Mouse (Mus musculus): ENCODE results near the gene Dppa4.
"Not testable (repeated sequence)": the region's sequence is repeated elsewhere in the genome, so short reads cannot be mapped to it uniquely, and the experiment has no call there.

Gene Dppa4

DNA sequence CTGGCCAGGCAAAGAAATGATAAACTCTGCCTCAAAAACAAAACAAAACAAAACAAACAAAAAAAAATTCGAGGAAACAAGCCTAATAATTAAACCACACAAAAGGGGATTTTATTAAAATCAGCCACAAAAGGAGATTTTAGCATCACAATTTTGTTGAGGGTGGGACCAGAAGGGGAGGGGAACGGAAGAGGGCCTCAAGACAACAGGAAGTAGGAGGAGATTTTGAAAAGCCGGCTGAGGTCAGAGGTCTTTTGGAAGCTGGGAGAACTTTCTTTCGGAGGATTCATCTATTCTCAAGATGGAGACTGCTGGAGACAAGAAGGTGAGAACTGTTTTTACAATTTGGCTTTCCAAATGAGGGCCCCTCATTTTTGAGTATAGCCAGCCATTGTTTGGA, at the start of gene Dppa4:
Gene Dppa4, plus strand, starts transcription at position 217 of the 400 bp plus-strand sequence.
- no peak for DNase-seq (ENCODE audit: low spot score)

- DNase-seq (ENCODE audit: low spot score) = no peak
Observed at GRCm38 (mm10) chr16:48234999-48235398, 48.5 kb upstream of the Dppa4 start.

DNA sequence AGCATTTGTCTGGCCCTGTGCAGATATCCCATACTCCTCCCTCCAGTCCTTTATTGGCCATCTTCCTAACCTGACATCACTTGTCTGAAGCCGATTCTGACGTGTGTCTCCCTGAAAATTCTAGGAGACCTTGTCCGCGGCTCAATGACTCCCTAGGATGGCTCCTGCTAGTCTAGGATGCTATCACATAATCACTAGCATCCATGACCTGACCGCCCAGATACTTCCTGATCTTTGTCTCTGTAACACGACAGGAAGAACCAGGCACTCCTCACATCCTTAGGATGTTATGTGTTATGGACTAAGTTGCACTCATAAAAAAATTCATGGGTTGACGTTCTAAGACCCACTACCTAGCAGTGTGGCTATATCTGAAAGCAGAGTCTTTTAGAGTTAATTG, 45.9 kb upstream of the Dppa4 start:
- no peak for DNase-seq (ENCODE audit: low spot score)

- no peak for DNase-seq (ENCODE audit: low spot score)
Observed at GRCm38 (mm10) chr16:48247044-48247661, 36.4 kb upstream of the Dppa4 start.

DNA sequence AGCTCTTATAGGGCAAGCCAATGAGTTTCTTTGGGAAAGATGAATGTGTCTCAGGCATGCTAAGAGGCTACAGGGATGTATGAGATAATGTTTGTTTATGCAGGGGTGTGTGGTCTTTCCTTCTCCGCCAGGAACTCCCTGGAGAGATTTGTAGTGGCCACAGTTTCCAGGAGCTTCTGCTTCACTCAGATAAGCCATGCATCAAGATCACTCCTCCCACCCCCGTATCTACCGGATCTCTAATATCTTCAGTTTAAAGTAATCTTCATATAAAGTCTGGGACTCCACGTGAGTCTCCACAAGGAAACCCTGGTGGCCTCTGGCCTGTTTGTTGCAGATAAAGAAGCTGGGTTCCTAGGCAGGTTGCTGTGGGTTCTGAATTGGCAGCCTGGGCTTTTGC, 30.7 kb upstream of the Dppa4 start:
- no peak for DNase-seq (ENCODE audit: low spot score)

DNA sequence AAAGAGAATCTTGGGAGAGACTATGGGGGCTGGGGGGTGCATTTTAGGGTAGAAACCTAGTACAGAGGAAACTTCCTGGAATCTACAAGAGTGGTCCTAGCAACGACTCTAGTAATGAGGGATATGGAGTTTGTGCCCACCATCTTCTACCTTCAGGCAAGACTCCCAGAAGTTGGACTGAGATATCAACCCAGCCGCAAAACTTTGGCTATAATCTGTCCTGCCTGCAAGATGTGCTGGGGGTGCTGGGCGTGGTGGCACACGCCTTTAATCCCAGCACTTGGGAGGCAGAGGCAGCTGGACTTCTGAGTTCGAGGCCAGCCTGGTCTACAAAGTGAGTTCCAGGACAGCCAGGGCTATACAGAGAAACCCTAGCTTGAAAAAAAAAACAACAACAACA, 28.9 kb upstream of the Dppa4 start:
- no peak for DNase-seq (ENCODE audit: low spot score)

DNA sequence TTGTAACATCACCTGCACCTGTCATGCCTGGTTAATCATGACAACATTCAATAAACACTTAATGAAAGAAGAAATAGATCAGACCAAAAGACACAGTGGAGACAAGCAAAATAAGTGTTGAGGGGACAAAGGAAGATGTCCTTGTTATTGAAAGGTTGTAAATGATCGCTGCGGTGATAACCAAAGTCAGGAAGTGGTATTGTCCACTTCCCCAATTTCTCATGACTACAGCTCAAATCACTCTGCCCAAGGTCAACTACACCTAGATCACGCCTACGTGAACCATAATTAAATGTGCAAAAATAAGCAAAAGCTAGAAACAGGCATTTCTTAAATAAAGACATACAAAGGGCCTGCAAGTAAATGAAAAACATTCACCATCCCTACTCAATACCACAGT, 24.0 kb upstream of the Dppa4 start:
- DNase-seq (ENCODE audit: low spot score) = no peak

- no peak for DNase-seq (ENCODE audit: low spot score)
Observed at GRCm38 (mm10) chr16:48262901-48263300, 20.6 kb upstream of the Dppa4 start.

- DNase-seq (ENCODE audit: low spot score) = no peak
Observed at GRCm38 (mm10) chr16:48265856-48266255, 17.7 kb upstream of the Dppa4 start.

- no peak for DNase-seq (ENCODE audit: low spot score)
Observed at GRCm38 (mm10) chr16:48276940-48277339, 6.6 kb upstream of the Dppa4 start.

- DNase-seq (ENCODE audit: low spot score) = no peak
Observed at GRCm38 (mm10) chr16:48280883-48281282, 2.6 kb upstream of the Dppa4 start.

- no peak for DNase-seq (ENCODE audit: low spot score)
Observed at GRCm38 (mm10) chr16:48282801-48283200, 732 bp upstream of the Dppa4 start.

GRCm38 (mm10) chr16:48285517-48285916, 2.0 kb downstream of the Dppa4 start:
- DNase-seq (ENCODE audit: low spot score) = no peak

DNA sequence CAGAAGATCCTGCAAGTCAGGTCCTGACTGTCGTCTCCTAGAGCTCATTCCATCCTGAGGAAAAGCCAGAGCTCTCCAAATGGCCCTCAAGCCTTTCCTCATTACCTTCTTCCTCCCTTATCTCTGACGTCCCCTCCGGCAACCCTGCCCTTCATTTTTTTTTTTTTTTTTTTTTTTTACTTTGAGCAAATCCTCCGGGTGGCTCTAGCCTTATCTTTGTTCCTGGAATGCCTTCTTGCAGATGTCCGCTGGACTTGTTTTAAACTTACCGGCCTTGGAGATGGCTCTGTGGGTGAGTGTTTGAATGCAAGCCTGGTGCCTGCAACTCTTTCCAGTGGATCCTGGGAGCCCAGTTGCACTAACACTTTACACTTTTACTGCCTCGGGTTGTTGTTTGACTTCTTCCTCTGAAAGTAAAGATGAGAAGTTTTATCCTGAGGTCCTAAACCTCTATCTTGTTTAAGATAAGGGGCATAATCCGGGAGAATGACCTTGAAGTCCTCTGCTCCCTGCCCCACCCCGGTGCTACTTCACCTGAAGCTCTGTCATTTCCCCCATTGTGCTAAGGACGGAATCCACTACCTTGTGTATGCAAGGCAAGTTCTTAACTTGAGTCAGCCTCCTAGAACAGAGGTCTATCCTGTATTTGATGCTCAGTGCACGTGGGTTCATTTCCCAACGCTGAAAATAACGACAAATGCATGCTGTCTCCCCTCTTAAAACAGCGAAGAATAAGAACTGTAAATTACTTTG, 14.0 kb downstream of the Dppa4 start:
- no peak for DNase-seq (ENCODE audit: low spot score)

DNA sequence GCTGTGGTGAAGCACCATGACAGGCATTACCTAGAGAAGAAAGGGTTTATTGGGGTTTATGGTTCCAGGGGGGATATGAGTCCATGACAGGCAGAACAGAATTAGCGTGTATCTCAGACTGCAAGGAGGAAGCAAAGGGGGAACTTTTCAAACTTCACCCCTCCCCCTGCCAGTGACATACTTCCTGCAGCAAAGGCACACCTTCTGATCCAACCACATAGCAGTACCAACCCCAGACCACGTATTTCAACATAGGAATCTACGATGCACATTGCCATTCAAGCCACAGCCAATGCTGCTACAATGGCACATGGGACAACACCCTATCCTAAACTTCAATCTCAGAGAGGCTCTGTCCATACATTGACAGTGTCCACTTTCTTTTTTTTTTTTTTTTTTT, 16.4 kb downstream of the Dppa4 start:
- DNase-seq (ENCODE audit: low spot score) = no peak

DNA sequence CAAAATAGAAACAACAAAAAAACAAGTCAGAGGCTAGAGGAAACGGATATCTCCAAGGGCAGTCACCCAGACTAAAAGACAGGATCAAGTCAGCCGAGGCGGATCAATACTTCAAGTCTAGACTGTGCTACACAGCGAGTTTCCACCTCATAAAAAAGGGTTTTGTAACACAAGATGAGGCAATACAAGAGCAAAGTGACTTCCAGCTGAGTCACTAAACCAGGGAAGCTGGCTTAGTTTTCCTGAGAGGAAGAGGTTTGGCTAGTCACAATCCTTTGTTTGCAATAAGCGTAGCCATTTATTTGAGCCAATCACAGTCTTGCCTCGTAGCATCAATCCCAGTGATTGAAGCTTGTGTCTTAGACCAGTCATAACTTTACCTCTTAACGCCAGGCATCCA, 20.0 kb downstream of the Dppa4 start, which contains the start of gene Dppa2:
Gene Dppa2, plus strand, starts transcription at position 400 of the 400 bp plus-strand sequence.
- DNase-seq (ENCODE audit: low spot score) = no peak

GRCm38 (mm10) chr16:48303983-48304382, 20.4 kb downstream of the Dppa4 start:
- no peak for DNase-seq (ENCODE audit: low spot score)

GRCm38 (mm10) chr16:48308916-48309315, 25.4 kb downstream of the Dppa4 start:
- not testable (repeated sequence) for DNase-seq (ENCODE audit: low spot score)

DNA sequence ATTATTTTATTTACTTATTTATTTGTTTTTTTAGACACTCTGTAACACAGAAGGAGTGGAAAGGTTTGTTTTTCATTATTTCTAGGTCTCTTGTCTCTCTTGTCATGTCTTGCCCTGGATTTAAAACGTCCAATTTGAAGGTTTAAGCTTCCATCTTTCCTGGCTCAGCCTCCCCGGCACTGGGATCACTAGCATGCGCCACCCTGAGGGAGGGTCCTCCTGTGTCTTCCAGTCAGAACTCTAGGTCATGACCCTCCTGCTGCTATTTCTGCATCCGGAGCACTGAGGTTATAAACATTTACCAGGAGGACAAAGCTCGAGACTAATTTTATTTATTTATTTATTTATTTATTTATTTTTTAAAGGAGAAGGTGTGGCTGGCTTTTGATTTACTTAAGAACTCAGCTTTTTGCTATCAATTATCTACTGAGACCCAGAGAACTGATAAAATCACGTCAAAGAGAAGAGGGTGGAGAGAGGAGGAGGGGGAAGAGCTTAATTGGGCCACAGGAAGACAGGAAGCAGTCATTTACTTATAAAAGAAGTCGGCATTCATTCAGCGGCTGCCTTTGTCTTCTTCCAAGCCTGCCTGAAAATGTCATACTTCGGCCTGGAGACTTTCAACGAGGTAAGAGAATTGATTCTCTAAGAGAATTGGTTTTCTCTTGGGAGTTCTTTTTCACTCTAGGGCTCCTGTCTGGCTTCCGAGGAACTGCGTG, 26.5 kb downstream of the Dppa4 start:
- DNase-seq (ENCODE audit: low spot score) = no peak

DNA sequence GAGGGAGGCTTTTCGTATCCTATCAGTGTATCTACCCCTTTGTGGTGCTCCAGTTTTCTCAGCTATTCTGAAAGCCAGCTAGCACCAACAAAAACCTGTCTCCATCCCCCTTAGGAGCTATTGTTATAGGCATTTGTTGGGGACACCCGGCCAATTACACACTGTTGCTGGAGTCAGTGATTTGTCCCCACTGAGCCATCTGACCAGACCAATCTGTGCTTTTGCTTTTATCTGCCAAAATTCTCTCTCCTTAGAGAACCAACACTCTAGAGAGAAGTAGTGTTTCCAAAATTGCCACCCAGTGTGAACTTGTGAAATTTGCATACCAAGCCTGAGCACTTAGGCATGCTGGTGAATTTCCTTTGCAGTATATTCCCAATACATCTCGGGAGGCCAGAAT, 31.8 kb downstream of the Dppa4 start:
- no peak for DNase-seq (ENCODE audit: low spot score)

DNA sequence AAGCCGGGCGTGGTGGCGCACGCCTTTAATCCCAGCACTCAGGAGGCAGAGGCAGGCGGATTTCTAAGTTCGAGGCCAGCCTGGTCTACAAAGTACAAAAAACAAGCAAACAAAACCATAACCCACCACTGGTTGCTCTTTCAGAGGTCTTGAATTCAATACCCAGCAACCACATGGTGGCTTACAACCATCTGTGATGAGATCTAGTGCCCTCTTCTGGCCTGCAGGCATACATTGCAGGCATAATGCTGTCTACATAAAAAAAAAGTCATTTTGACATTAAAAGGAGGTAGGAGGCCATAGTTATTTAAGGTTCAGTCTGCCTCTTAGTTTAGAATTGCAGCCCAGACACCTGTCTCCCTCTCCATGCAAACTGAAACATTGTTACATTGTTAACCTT, 37.2 kb downstream of the Dppa4 start:
- no peak for DNase-seq (ENCODE audit: low spot score)

DNA sequence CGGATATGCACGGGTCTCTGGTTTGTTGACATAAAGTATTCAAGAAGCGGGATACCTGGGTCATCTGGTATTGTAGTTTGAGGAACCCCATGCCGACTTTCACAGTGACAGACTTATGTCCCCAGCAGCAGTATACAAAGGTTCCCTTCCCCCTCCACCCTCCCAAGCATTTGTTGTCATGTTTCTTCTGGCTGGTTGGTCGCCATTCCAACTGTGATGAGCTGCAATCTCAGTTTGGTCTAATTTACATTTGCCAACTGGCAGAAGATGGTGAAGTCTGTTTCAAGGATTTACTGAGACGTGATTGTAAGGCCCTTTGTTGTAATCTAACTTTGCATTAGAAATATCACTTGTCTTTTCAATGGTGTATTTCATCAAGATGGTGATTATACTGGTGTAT, 39.6 kb downstream of the Dppa4 start:
- no peak for DNase-seq (ENCODE audit: low spot score)

All from urinary bladder, postnatal 10 days (tissue).